Mouse (Mus musculus) small intestine, adult 2 months (tissue): ENCODE measurements around the gene Dcbld1. TPM values are rescaled to one million over a fixed set of nuclear protein-coding genes. Genes with fewer than 3 reads are reported as not detected.
"Not testable (repeated sequence)": the region's sequence is repeated elsewhere in the genome, so short reads cannot be mapped to it uniquely, and the experiment has no call there.

Source experiments
- H3K27ac ChIP-seq: fragments of 200-500 bp; 2 replicates; pipeline ENCODE4 v1.5.1; 2012; ENCODE audit warnings: low read depth, low read length, control low read depth, inconsistent platforms; ENCODE audit not compliant: insufficient read depth
- H3K27me3 ChIP-seq: fragments of 200-500 bp; 2 replicates; pipeline ENCODE4 v1.6.1; 2012; ENCODE audit warnings: mild to moderate bottlenecking, moderate library complexity, low read length, inconsistent platforms; ENCODE audit not compliant: control insufficient read depth, insufficient read depth
- H3K36me3 ChIP-seq: fragments of 200-500 bp; 2 replicates; pipeline ENCODE4 v1.6.1; 2012; ENCODE audit warnings: mild to moderate bottlenecking, low read length, control low read depth, inconsistent platforms; ENCODE audit not compliant: control insufficient read depth, insufficient read depth
- H3K4me1 ChIP-seq: fragments of 200-500 bp; 2 replicates; pipeline ENCODE4 v1.6.1; 2012; ENCODE audit warnings: low read length, inconsistent platforms, mixed read lengths; ENCODE audit not compliant: control insufficient read depth, insufficient read depth, insufficient read length
- H3K4me3 ChIP-seq: fragments of 200-500 bp; 2 replicates; pipeline ENCODE4 v1.5.1; 2012; ENCODE audit warnings: low read depth, mild to moderate bottlenecking, control low read depth, inconsistent platforms, low read length, moderate library complexity
- CTCF ChIP-seq: fragments of 200-500 bp; IDR thresholded peaks from 2 replicates; pipeline ENCODE4 v1.5.1; 2012; ENCODE audit warnings: low read depth, mild to moderate bottlenecking, control low read depth, inconsistent platforms, low read length, moderate library complexity, mixed read lengths; ENCODE audit not compliant: insufficient replicate concordance, insufficient read length; ENCODE audit errors: extremely low read depth
- POLR2A ChIP-seq: fragments of 200-500 bp; IDR thresholded peaks from 2 replicates; pipeline ENCODE4 v1.6.1; 2012; ENCODE audit warnings: low read depth, mild to moderate bottlenecking, control low read depth, inconsistent platforms, low read length, moderate library complexity
- WGBS: fragments of 180-500 bp; shearing (Covaris S2); methylation state at CpG from one replicate; pipeline ENCODE4 v1.1.7; 2018; 5-methylcytosine and 5-hydroxymethylcytosine counted together
- polyA plus RNA-seq: library from polyadenylated mRNA; depleted of rRNA; stranded (reverse); fragments of >200 nt; gene quantifications from 2 replicates; pipeline ENCODE4 v1.2.3, GENCODE M21; 2012

Dcbld1 gene
- polyA plus RNA-seq, 1 experiment = 21.0 TPM

DNA sequence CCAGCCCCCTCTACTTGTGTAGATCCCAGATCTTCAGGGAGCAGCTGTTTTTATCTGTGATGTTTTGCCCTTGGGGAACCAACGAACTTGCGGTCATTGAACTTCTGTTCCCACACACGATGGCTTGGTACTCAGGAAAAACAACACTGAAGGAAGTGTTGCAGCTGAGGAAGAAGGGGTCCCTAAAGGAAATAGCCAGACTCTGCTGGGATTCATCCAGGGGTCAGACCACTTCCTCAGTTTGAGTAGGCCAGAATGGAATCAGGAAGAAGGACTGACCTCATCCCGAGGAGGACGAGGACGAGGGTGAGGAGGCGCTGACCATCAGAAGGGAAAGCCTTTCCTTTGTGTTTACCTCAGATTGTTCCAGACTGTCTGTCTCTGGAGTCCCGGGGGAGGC lies 75.8 kb downstream of the Dcbld1 start:
- no peak overlapping the region for H3K27ac ChIP-seq
- WGBS = 79% methylated on average over 8 of the region's 8 CpGs
- no peaks in the 10 kb centered on the region for H3K4me1 ChIP-seq
- TF ChIP-seq CTCF (no peak), POLR2A (no peak)
- peaks cover 35% of the 10 kb centered on the region for H3K36me3 ChIP-seq
- no peaks in the 10 kb centered on the region for H3K27me3 ChIP-seq
- H3K4me3 ChIP-seq = no peak overlapping the region

DNA sequence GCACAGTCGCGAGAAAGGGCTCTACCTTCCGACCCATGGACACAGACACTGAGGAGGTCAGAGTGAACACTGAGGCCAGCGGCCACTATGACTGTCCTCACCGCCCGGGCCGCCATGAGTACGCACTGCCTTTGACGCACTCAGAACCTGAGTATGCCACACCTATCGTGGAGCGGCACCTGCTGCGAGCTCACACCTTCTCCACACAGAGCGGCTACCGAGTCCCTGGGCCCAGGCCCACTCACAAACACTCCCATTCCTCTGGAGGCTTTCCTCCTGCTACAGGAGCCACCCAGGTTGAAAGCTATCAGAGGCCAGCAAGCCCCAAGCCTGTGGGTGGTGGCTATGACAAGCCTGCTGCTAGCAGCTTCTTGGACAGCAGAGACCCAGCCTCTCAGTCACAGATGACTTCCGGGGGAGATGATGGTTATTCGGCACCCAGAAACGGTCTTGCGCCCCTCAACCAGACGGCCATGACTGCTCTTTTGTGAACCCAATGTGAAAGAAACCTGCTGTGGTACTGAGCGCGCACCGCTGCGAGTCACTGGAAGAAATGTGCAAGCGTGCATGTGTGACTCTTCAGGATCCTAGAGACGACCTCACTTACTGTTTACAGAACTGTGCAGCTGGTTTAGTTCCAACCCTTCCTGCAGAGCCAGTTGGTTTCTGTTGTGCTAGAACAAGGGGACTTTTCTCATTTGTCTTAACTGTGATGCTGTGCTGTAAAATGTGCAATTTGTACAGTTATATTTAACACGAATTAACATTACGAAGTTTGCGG lies 86.3 kb downstream of the Dcbld1 start:
- Histone ChIP-seq H3K27me3 (no peaks in the 10 kb centered on the region), H3K27ac (no peak overlapping the region), H3K4me1 (no peaks in the 10 kb centered on the region), H3K36me3 (peaks cover 54% of the 10 kb centered on the region), H3K4me3 (no peak overlapping the region)
- WGBS = 90% methylated on average over 28 of the region's 28 CpGs
- TF ChIP-seq POLR2A (no peak), CTCF (no peak)

DNA sequence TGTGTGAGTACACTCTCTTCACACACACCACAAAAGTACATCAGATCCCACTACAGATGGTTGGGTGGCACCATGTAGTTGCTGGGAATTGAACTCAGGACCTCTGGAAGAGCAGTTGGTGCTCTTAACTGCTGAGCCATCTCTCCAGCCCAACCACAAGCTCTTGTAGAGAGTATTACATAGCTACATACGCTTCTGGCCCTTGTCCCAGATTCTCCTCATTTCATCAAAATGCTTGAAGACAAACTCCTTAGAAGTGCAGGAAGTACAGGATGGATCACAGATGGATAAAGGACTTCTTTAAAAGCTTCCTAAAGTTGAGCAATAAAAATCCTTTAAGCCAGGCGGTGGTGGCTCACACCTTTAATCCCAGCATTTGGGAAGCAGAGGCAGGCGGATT lies 88.5 kb downstream of the Dcbld1 start:
- H3K4me1 ChIP-seq = no peaks in the 10 kb centered on the region
- no peak for TF ChIP-seq CTCF
- no peak for TF ChIP-seq POLR2A
- WGBS = 87% methylated on average over 3 of the region's 3 CpGs

DNA sequence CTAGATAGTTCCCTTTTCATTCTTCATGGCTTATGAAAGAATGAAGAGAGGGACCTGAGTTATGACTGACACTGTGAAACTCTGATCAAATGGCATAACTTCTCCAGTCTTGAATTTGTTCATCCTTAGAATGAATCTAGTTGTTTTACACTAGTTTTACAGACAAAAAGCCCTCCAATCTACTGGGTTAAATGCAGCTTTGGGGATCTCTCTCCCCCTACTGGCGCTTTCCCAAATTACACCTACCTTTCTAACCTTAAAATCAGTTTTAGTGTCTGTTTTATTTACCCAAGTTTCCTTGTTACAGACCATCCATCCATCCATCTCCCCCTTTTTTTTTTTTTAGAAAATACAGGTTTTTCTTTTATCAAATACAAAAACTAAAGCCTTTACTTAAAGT lies 97.6 kb downstream of the Dcbld1 start:
- TF ChIP-seq POLR2A (no peak), CTCF (no peak)
- Histone ChIP-seq H3K36me3 (peaks cover 3% of the 10 kb centered on the region; the same call in 1 of the 2 replicates), H3K27ac (no peak overlapping the region), H3K27me3 (no peaks in the 10 kb centered on the region), H3K4me3 (no peak overlapping the region), H3K4me1 (peaks cover 3% of the 10 kb centered on the region; the same call in 1 of the 2 replicates)
- WGBS = 3% methylated on average over 1 of the region's 1 CpGs

More for the DNA sequence above, 88.5 kb downstream of the Dcbld1 start:
- H3K27ac ChIP-seq = no peak overlapping the region
- H3K4me3 ChIP-seq = no peak overlapping the region
- H3K36me3 ChIP-seq = peaks cover 37% of the 10 kb centered on the region
- no peaks in the 10 kb centered on the region for H3K27me3 ChIP-seq

DNA sequence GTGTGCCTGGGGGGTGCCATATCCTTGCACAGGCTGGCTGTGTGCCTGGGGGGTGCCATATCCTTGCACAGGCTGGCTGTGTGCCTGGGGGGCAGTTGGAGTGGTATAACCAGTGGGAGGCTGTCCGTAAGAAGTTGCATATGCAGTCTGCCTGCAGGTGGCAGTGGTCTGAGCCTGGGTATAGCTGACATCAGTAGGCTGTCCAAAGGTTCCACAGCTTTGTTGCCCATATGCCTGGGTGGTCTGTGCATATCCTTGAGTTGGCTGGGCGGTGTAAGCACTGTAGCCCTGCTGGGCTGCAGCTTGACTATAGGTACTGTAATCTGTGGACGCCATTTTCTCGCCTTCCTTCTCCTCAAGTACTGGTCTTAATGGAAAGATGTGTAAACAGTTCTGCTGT lies 109.9 kb downstream of the Dcbld1 start:
- not testable (repeated sequence) for H3K27ac ChIP-seq, H3K4me3 ChIP-seq, H3K27me3 ChIP-seq, H3K4me1 ChIP-seq
- H3K36me3 ChIP-seq = peaks cover 33% of the 10 kb centered on the region
- 97% methylated on average over 4 of the region's 4 CpGs for WGBS

DNA sequence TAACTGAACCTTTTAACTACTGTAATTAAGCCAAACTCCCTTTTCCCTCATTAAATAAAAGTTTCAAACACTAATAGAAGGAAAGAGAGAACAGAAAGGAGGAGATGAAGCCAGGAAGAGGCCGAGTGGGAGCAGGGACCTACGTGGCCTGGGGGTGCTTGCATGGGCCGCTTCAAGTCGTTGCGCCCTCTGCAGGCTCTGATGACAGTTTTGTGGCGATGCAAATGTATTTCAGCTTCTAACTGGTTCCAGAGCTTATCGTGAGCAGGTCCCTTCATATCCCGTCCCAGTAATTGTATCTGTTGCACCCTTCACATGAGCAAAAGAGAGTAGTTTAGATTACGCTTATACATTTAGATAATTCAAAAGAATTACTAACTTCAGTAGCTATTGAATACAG lies 119.8 kb downstream of the Dcbld1 start:
- Histone ChIP-seq H3K4me1 (no peaks in the 10 kb centered on the region), H3K27me3 (no peaks in the 10 kb centered on the region), H3K36me3 (peaks cover 29% of the 10 kb centered on the region), H3K4me3 (no peak overlapping the region), H3K27ac (no peak overlapping the region)
- TF ChIP-seq CTCF = no peak
- 93% methylated on average over 9 of the region's 9 CpGs for WGBS

DNA sequence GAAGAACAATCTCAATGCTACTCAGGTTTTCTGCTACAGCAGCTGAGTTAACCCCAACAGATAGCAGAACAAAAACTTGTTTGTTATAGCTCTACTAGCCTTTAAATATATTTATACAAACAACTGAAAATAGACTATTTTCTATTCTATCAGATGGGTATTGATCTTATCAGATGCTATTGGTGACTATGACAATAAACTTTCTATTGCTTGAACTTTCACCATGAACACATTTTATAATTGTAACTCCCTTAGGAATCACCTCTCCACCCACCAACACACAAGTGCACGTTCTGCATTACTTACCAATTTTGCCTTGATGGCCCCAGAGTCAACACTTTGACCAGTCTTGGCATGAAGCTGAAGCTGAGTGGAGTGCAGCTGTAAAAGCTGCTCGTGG lies 125.0 kb downstream of the Dcbld1 start, which contains the start of gene Gm26741:
TSS of gene Gm26741 (plus strand) at position 301 of the 400 bp plus-strand sequence.
- TF ChIP-seq POLR2A (no peak), CTCF (no peak)
- Histone ChIP-seq H3K27ac (no peak within 1 kb of the TSS), H3K36me3 (peaks cover 7% of the 10 kb centered on the region; the same call in 1 of the 2 replicates), H3K4me1 (no peaks in the 10 kb centered on the region), H3K27me3 (no peaks in the 10 kb centered on the region), H3K4me3 (no peak within 1 kb of the TSS)
- 70% methylated on average over 2 of the region's 2 CpGs for WGBS
